Mouse (Mus musculus) hindbrain, embryonic 16.5 days (tissue): ENCODE results near the gene Catsper3. TPM values are rescaled to one million over a fixed set of nuclear protein-coding genes. Genes with fewer than 3 reads are reported as not detected.

ENCODE experiments used
- ATAC-seq: fragments of 200-750 bp; cut with Nextera tagmentation; 2 replicates; pipeline ENCODE4 v1.8.0; 2017; ENCODE audit warnings: moderate TSS enrichment, moderate library complexity
- H3K27ac ChIP-seq: fragments of 300-500 bp; sonication (generic); 2 replicates; pipeline ENCODE4 v1.5.1; 2014; ENCODE audit warnings: low read depth, mild to moderate bottlenecking, control low read depth, low read length, moderate library complexity
- H3K27me3 ChIP-seq: fragments of 300-500 bp; sonication (generic); replicated peaks from 2 replicates; pipeline ENCODE4 v1.6.1; 2014; ENCODE audit warnings: low read length; ENCODE audit not compliant: control insufficient read depth, insufficient read depth
- H3K36me3 ChIP-seq: fragments of 300-500 bp; sonication (generic); 2 replicates; pipeline ENCODE4 v1.6.1; 2014; ENCODE audit warnings: mild to moderate bottlenecking, low read length, moderate library complexity, mixed read lengths; ENCODE audit not compliant: control insufficient read depth, insufficient read depth
- H3K4me1 ChIP-seq: fragments of 300-500 bp; sonication (generic); 2 replicates; pipeline ENCODE4 v1.6.1; 2014; ENCODE audit warnings: low read depth, low read length; ENCODE audit not compliant: control insufficient read depth, insufficient read depth
- H3K4me2 ChIP-seq: fragments of 300-500 bp; sonication (generic); 2 replicates; pipeline ENCODE4 v1.6.1; 2014; ENCODE audit warnings: mild to moderate bottlenecking, low read length, control low read depth, moderate library complexity
- H3K4me3 ChIP-seq: fragments of 300-500 bp; sonication (generic); 2 replicates; pipeline ENCODE4 v1.5.1; 2014; ENCODE audit warnings: mild to moderate bottlenecking, low read length, control low read depth, moderate library complexity
- H3K9ac ChIP-seq: fragments of 300-500 bp; sonication (generic); 2 replicates; pipeline ENCODE4 v1.6.1; 2014; ENCODE audit warnings: low read depth, mild to moderate bottlenecking, control low read depth, low read length, moderate library complexity
- H3K9me3 ChIP-seq: fragments of 300-500 bp; sonication (generic); 2 replicates; pipeline ENCODE4 v1.6.1; 2014; ENCODE audit warnings: mild to moderate bottlenecking, low read length, moderate library complexity; ENCODE audit not compliant: control insufficient read depth
- WGBS: fragments of 180-500 bp; shearing (Covaris S2); extraction: QIAGEN DNeasy Blood & Tissue Kit; methylation state at CpG from one replicate; pipeline ENCODE4 v1.1.7; 2014; 5-methylcytosine and 5-hydroxymethylcytosine counted together
- polyA plus RNA-seq: library from polyadenylated mRNA; unstranded; fragments of >200 nt; fragmentation: Nextera tagmentation; extraction: Ambion mirVana; gene quantifications from 2 replicates; pipeline ENCODE4 v1.2.1, GENCODE M21; 2015

Catsper3 gene
- polyA plus RNA-seq, 1 experiment from 2014 or later, result 0.19 TPM

DNA sequence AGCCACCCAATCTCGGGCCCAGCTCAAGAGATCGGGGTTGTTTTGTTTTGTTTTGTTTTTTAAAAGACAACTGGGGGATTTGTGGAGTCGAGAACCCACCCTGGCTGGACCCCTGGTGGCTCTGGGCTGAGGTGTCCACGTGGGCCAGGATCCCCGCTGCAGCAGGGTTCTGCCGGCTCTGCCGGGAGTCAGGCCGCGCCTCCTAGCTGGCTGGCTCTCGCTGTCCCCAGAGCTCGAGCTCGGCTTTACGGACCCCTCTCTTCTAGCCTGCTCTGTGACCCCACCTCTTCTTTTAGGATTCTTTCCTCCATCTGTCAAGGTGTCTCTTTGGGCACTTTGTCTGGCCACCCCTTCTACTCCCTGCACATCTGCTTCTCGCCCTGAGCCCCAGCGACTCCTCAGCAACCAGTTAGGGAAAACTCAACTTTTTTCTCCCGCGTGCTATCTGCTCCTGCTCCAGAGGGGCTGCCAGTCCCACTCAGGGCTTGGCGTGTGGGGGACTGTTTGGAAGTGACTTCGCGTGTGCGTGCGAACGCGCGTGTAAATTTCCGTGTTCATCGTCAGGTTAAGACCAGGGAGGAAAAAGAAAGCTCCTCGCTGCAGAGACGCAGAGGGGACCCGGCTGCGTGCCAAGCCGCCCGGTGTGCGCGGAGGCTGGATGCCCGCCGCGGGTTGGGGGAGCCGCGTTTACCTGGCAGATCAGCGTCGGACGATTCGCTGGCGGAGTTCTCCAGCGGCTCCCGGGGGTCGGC lies 45.9 kb downstream of the Catsper3 start:
- Histone ChIP-seq H3K4me1 (peaks cover 3% of the 10 kb centered on the region), H3K36me3 (no peaks in the 10 kb centered on the region), H3K4me2 (no peak overlapping the region), H3K9ac (no peak overlapping the region), H3K9me3 (no peaks in the 10 kb centered on the region; the same call in 1 of the 2 replicates), H3K27me3 (peaks cover 46% of the 10 kb centered on the region), H3K4me3 (peak overlapping the region; percentile 5; the same call in 1 of the 2 replicates), H3K27ac (no peak overlapping the region)
- ATAC-seq, result no peak
- under 1% methylated on average over 38 of the region's 48 CpGs for WGBS

DNA sequence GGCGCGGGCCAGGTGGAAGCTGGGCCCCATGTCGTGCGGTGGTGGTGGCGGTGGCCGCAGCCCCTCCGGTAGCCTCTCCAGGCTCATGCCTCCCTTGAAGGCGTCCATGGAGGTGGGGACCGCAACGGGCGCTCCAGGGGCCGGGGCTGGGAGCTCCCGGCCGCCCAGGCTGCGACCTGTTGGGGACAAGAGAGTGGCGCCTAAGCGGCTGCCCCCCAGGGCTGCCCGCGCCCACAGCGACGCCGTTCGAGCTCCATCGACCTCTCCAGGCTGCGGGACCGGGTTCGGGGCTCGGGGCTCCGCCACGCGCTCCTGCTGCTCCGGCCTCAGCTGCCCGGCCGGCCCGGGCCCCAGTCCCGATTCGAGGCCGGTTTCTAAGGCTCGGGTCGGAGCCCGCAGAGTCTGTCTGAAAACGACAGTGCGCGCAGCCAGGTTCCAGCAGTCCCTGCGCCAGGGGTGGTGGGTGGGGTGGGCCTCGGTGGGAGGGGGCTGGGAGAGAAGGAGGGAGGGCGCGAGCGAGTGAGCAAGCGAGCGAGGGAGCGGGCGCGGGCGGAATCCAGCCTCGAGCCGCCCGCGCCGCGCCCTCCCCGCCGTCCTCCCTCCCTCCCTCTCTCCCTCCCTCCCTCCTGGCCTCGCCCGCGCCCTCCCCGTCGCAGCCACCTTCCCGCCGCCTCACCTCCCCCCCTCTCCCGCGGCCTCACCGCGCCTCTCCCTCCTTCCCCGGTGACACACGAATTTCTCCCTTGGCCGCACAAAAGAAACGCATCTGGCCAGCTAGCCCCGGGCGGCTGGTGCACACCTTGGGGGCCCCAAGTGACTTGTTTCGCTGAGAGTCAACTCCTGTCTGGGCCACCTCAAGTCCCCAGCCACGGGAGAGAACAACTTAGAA lies 46.7 kb downstream of the Catsper3 start:
- no peaks in the 10 kb centered on the region; the same call in 1 of the 2 replicates for H3K9me3 ChIP-seq
- under 1% methylated on average over 32 of the region's 82 CpGs for WGBS
- H3K4me1 ChIP-seq, result peaks cover 3% of the 10 kb centered on the region
- H3K9ac ChIP-seq, result no peak overlapping the region
- H3K4me3 ChIP-seq, result peak overlapping the region; percentile 5; the same call in 1 of the 2 replicates
- no peak overlapping the region for H3K27ac ChIP-seq
- 0 out of 2 replicates have a peak overlapping the region, but pooled peaks have one; percentile 9 for H3K4me2 ChIP-seq
- ATAC-seq, result no peak
- peaks cover 43% of the 10 kb centered on the region for H3K27me3 ChIP-seq
- no peaks in the 10 kb centered on the region for H3K36me3 ChIP-seq

DNA sequence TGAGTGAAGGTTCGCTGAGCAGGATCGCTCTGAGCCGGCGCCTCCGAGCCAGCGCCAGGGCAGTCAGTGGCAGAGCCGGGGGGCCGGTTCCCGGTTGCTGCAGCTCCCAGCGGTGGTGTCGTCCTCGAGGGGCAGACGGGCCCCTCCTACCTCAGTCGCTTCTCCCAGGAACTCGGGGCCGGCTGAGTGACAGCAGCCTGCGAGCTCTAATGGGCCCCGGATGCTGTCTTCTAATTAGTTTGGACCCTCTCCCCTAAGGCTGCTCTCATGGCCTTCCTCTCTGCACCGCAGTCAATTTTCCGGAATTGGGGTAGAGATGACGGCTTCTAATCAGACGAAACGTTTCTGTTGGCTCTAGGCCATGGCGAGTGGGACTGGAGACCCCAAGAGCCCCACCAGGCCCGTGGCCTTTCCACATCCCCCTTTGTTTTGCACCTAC lies 47.4 kb downstream of the Catsper3 start:
- no peak overlapping the region for H3K27ac ChIP-seq
- H3K4me2 ChIP-seq, result no peak overlapping the region
- H3K27me3 ChIP-seq, result peaks cover 47% of the 10 kb centered on the region
- WGBS, result 2% methylated on average over 25 of the region's 25 CpGs
- H3K4me3 ChIP-seq, result no peak overlapping the region
- ATAC-seq, result no peak
- no peak overlapping the region for H3K9ac ChIP-seq
- H3K9me3 ChIP-seq, result no peaks in the 10 kb centered on the region; the same call in 1 of the 2 replicates
- H3K4me1 ChIP-seq, result peaks cover 3% of the 10 kb centered on the region
- no peaks in the 10 kb centered on the region for H3K36me3 ChIP-seq

DNA sequence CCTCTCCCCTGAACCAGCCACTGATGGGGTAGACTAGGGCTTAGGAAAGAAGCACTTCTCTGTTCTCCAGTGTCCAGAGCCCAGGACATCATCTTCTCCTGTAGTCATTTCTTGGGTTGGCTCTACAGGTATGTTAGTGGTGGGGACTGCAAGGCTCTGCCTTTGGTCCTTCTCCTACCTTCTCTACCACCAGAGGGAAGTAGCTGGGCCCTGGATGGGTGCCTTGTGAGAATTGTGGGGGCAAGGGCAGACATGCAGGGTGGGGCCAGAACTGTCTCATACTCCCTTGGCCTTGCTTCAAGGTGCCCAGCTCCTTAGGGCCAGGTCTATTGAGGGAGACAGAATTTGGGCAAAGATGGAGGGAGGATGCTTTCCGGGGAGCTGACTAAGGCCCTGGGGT lies 48.2 kb downstream of the Catsper3 start:
- Histone ChIP-seq H3K4me3 (no peak overlapping the region), H3K9ac (no peak overlapping the region), H3K36me3 (no peaks in the 10 kb centered on the region), H3K27me3 (peaks cover 50% of the 10 kb centered on the region), H3K4me2 (no peak overlapping the region), H3K9me3 (no peaks in the 10 kb centered on the region; the same call in 1 of the 2 replicates), H3K4me1 (peaks cover 3% of the 10 kb centered on the region), H3K27ac (no peak overlapping the region)
- ATAC-seq, result no peak
- 29% methylated on average over 1 of the region's 1 CpGs for WGBS

DNA sequence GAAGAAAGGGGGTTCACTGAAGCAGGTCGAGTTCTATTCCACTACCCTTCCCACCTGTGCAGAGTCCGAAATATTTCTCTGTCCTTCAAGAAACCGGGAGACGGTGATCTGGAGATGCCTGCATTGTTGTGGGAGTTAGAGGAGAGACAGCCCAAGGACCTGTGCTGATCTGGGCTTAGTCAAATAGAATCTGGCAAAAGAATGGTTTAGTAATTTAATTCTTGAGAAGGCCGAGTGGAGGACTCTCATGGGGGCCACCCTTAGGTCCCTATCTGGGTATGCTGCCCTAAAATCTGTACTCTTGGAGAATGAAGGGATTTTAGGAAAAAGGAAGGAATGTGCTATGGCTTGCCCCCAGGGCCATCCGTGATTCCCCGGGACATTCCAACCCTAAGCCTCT lies 49.6 kb downstream of the Catsper3 start:
- Histone ChIP-seq H3K27ac (no peak overlapping the region), H3K9ac (no peak overlapping the region), H3K4me1 (peaks cover 3% of the 10 kb centered on the region), H3K36me3 (no peaks in the 10 kb centered on the region), H3K9me3 (no peaks in the 10 kb centered on the region), H3K4me3 (no peak overlapping the region), H3K27me3 (peaks cover 59% of the 10 kb centered on the region), H3K4me2 (no peak overlapping the region)
- no peak for ATAC-seq
- 5% methylated on average over 7 of the region's 7 CpGs for WGBS

DNA sequence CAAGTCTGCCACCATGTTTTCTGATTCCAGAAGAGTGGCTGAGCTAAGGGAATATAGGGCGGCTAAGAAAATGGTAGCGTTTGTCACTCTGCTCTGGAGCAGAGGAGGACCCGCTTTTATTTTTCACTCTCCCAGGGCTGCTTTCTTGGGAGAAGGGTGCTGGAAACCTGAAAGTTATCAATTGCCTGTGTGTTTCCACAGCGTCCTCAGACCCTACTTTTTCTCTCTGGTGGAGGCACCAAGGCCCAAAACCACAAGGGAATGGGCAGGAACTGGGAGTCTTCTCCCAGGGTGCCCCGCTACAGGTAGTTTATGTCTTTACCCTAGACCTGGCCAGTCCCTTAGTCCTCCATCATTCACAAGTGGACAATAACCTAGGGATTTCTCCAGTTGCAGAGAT lies 50.3 kb downstream of the Catsper3 start:
- H3K9ac ChIP-seq, result no peak overlapping the region
- no peak overlapping the region for H3K4me3 ChIP-seq
- no peak for ATAC-seq
- no peak overlapping the region for H3K27ac ChIP-seq
- 3% methylated on average over 5 of the region's 5 CpGs for WGBS
- peaks cover 3% of the 10 kb centered on the region for H3K4me1 ChIP-seq
- H3K9me3 ChIP-seq, result no peaks in the 10 kb centered on the region
- H3K27me3 ChIP-seq, result peaks cover 67% of the 10 kb centered on the region
- no peaks in the 10 kb centered on the region for H3K36me3 ChIP-seq
- no peak overlapping the region for H3K4me2 ChIP-seq

DNA sequence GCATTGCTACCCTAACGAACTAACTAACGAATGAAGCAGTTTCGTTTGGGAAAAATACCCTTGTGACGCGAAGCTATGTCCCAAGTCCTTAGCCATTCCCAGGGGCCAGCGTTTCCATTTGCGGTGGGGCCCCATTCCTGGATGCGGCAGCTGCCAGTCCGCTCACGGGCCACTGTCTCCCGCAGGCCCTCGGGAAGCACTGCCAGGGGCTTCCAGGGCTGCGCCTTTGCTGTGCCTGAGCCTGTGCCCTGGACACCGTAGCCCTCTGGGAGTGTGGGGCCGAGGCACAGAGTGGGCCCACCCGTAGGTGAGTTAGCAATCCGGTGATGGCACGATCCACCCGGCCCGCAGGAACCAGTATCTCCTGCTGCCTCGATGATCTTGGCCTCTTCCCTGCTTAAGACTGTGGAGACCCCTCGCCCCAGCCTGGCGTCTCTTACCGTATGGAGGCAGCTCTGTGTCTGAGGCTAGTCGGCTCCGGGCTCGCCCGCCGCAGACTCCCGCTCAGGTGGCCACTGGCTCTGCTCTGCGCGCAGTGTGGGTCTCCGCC lies 51.3 kb downstream of the Catsper3 start:
- no peak overlapping the region for H3K27ac ChIP-seq
- no peak overlapping the region for H3K9ac ChIP-seq
- peaks cover 3% of the 10 kb centered on the region for H3K4me1 ChIP-seq
- no peak overlapping the region for H3K4me2 ChIP-seq
- ATAC-seq, result no peak
- peaks cover 75% of the 10 kb centered on the region for H3K27me3 ChIP-seq
- H3K9me3 ChIP-seq, result no peaks in the 10 kb centered on the region
- WGBS, result 2% methylated on average over 33 of the region's 33 CpGs
- H3K36me3 ChIP-seq, result no peaks in the 10 kb centered on the region
- no peak overlapping the region for H3K4me3 ChIP-seq

DNA sequence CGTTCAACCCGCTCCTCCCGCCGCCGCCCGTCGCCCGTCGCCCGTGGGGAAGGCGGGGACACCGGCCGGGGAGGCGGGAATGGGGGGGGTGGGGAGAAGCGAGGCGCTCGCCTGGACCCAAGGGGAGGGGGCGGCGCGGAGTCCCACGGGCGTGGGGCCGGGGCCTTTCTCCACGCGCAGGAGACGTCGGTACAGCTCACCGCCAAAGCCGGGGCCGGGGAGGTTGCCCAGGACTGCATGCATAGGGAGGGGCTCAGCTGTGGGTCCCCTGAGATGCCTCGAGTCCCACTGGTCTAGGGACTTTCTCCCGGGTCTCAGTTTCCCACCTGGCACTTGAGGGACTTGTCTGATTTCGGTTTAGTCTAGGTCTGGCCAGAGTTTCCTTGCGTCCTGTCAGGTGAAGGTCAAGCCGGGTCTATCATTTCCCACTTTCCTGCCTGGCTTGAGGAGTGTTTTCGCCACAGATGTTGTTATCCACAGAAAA lies 51.8 kb downstream of the Catsper3 start, which contains the start of gene Pitx1:
Gene Pitx1, minus strand, starts transcription at position 51 of the 484 bp plus-strand sequence.
- ATAC-seq, result no peak
- WGBS, result 1% methylated on average over 23 of the region's 36 CpGs
- H3K27me3 ChIP-seq, result peaks cover 77% of the 10 kb centered on the region

More for the DNA sequence above, 51.8 kb downstream of the Catsper3 start, which contains the start of gene Pitx1:
- Histone ChIP-seq H3K4me1 (no peaks in the 10 kb centered on the region; the same call in 1 of the 2 replicates), H3K9me3 (no peaks in the 10 kb centered on the region), H3K4me3 (no peak within 1 kb of the TSS), H3K27ac (no peak within 1 kb of the TSS), H3K9ac (no peak within 1 kb of the TSS), H3K4me2 (no peak within 1 kb of the TSS), H3K36me3 (no peaks in the 10 kb centered on the region)
